Mouse (Mus musculus) intestine, embryonic 16.5 days (tissue): ENCODE results near the gene Stat5b. TPM values are rescaled to one million over a fixed set of nuclear protein-coding genes. Genes with fewer than 3 reads are reported as not detected.

ENCODE experiments used
- ATAC-seq: fragments of 200-750 bp; cut with Nextera tagmentation; 2 replicates; pipeline ENCODE4 v1.8.0; 2017; ENCODE audit warnings: moderate TSS enrichment, moderate library complexity
- H3K27ac ChIP-seq: fragments of 300-500 bp; sonication (generic); 2 replicates; pipeline ENCODE4 v1.5.1; 2014; ENCODE audit warnings: mild to moderate bottlenecking, low read length
- H3K27me3 ChIP-seq: fragments of 300-500 bp; sonication (generic); replicated peaks from 2 replicates; pipeline ENCODE4 v1.6.1; 2014; ENCODE audit warnings: low read length, control low read depth, mixed read lengths; ENCODE audit not compliant: control insufficient read depth, insufficient read depth
- H3K36me3 ChIP-seq: fragments of 300-500 bp; sonication (generic); 2 replicates; pipeline ENCODE4 v1.6.1; 2014; ENCODE audit warnings: low read length, control low read depth; ENCODE audit not compliant: control insufficient read depth, insufficient read depth
- H3K4me1 ChIP-seq: fragments of 300-500 bp; sonication (generic); 2 replicates; pipeline ENCODE4 v1.6.1; 2014; ENCODE audit warnings: low read length, control low read depth, mixed read lengths; ENCODE audit not compliant: control insufficient read depth, insufficient read depth
- H3K4me2 ChIP-seq: fragments of 300-500 bp; sonication (generic); 2 replicates; pipeline ENCODE4 v1.6.1; 2014; ENCODE audit warnings: low read depth, low read length, control low read depth
- H3K4me3 ChIP-seq: fragments of 300-500 bp; sonication (generic); 2 replicates; pipeline ENCODE4 v1.5.1; 2014; ENCODE audit warnings: mild to moderate bottlenecking, low read length
- H3K9ac ChIP-seq: fragments of 300-500 bp; sonication (generic); 2 replicates; pipeline ENCODE4 v1.6.1; 2014; ENCODE audit warnings: low read depth, low read length
- H3K9me3 ChIP-seq: fragments of 300-500 bp; sonication (generic); 2 replicates; pipeline ENCODE4 v1.6.1; 2016; ENCODE audit warnings: low read length, control low read depth; ENCODE audit not compliant: control insufficient read depth
- WGBS: fragments of 180-500 bp; shearing (Covaris S2); extraction: QIAGEN DNeasy Blood & Tissue Kit; methylation state at CpG from one replicate; pipeline ENCODE4 v1.1.7; 2014; 5-methylcytosine and 5-hydroxymethylcytosine counted together
- polyA plus RNA-seq: library from polyadenylated mRNA; unstranded; fragments of >200 nt; fragmentation: Nextera tagmentation; extraction: Ambion mirVana; gene quantifications from 2 replicates; pipeline ENCODE4 v1.2.1, GENCODE M21; 2015

Stat5b gene
- polyA plus RNA-seq, 1 experiment from 2014 or later: 22.8 TPM

- peaks cover 16% of the 10 kb centered on the region for H3K4me1 ChIP-seq
- no peaks in the 10 kb centered on the region for H3K36me3 ChIP-seq
- H3K9ac ChIP-seq: no peak overlapping the region
- H3K4me3 ChIP-seq: no peak overlapping the region
- H3K27me3 ChIP-seq: no peaks in the 10 kb centered on the region
- no peak for ATAC-seq
- H3K27ac ChIP-seq: no peak overlapping the region
- H3K9me3 ChIP-seq: no peaks in the 10 kb centered on the region
- 94% methylated on average over 4 of the region's 4 CpGs for WGBS
- H3K4me2 ChIP-seq: no peak overlapping the region
Observed at GRCm38 (mm10) chr11:100847572-100847971, 3.0 kb downstream of the Stat5b start.

- Histone ChIP-seq H3K4me2 (no peak overlapping the region), H3K4me3 (no peak overlapping the region), H3K9me3 (no peaks in the 10 kb centered on the region), H3K4me1 (peaks cover 11% of the 10 kb centered on the region), H3K27me3 (no peaks in the 10 kb centered on the region), H3K27ac (no peak overlapping the region), H3K9ac (no peak overlapping the region), H3K36me3 (no peaks in the 10 kb centered on the region)
- 84% methylated on average over 6 of the region's 6 CpGs for WGBS
- no peak for ATAC-seq
Observed at GRCm38 (mm10) chr11:100845793-100846192, 4.7 kb downstream of the Stat5b start.

- H3K9ac ChIP-seq: no peak overlapping the region
- 88% methylated on average over 4 of the region's 4 CpGs for WGBS
Observed at GRCm38 (mm10) chr11:100844121-100844520, 6.4 kb downstream of the Stat5b start.

GRCm38 (mm10) chr11:100843070-100843669 lies 7.4 kb downstream of the Stat5b start:
- Histone ChIP-seq H3K4me3 (no peak overlapping the region), H3K4me1 (peaks cover 3% of the 10 kb centered on the region), H3K9ac (no peak overlapping the region), H3K27ac (no peak overlapping the region), H3K9me3 (no peaks in the 10 kb centered on the region), H3K36me3 (no peaks in the 10 kb centered on the region), H3K4me2 (no peak overlapping the region), H3K27me3 (no peaks in the 10 kb centered on the region)
- no peak for ATAC-seq
- 91% methylated on average over 8 of the region's 8 CpGs for WGBS

More at GRCm38 (mm10) chr11:100844121-100844520, 6.4 kb downstream of the Stat5b start:
- Histone ChIP-seq H3K27ac (no peak overlapping the region), H3K27me3 (no peaks in the 10 kb centered on the region), H3K9me3 (no peaks in the 10 kb centered on the region), H3K4me3 (no peak overlapping the region), H3K36me3 (no peaks in the 10 kb centered on the region), H3K4me1 (peaks cover 7% of the 10 kb centered on the region), H3K4me2 (no peak overlapping the region)
- no peak for ATAC-seq

- no peak overlapping the region for H3K9ac ChIP-seq
- ATAC-seq: no peak
- no peaks in the 10 kb centered on the region for H3K9me3 ChIP-seq
- H3K27ac ChIP-seq: no peak overlapping the region
- WGBS: 65% methylated on average over 7 of the region's 7 CpGs
- no peak overlapping the region for H3K4me2 ChIP-seq
- no peak overlapping the region for H3K4me3 ChIP-seq
- peaks cover 3% of the 10 kb centered on the region; the same call in 1 of the 2 replicates for H3K4me1 ChIP-seq
- H3K27me3 ChIP-seq: no peaks in the 10 kb centered on the region
- H3K36me3 ChIP-seq: no peaks in the 10 kb centered on the region
Observed at GRCm38 (mm10) chr11:100842025-100842424, 8.5 kb downstream of the Stat5b start.

- Histone ChIP-seq H3K9me3 (no peaks in the 10 kb centered on the region), H3K4me2 (no peak overlapping the region), H3K4me3 (no peak overlapping the region), H3K36me3 (no peaks in the 10 kb centered on the region), H3K27ac (no peak overlapping the region), H3K4me1 (peaks cover 3% of the 10 kb centered on the region; the same call in 1 of the 2 replicates), H3K9ac (no peak overlapping the region), H3K27me3 (no peaks in the 10 kb centered on the region)
- 71% methylated on average over 12 of the region's 12 CpGs for WGBS
- ATAC-seq: no peak
Observed at GRCm38 (mm10) chr11:100840866-100841265, 9.7 kb downstream of the Stat5b start.

- WGBS: 56% methylated on average over 8 of the region's 8 CpGs
- Histone ChIP-seq H3K9me3 (no peaks in the 10 kb centered on the region), H3K4me3 (no peak overlapping the region), H3K27ac (no peak overlapping the region), H3K4me1 (peaks cover 5% of the 10 kb centered on the region), H3K4me2 (no peak overlapping the region), H3K36me3 (no peaks in the 10 kb centered on the region), H3K27me3 (no peaks in the 10 kb centered on the region), H3K9ac (no peak overlapping the region)
- ATAC-seq: no peak
Observed at GRCm38 (mm10) chr11:100839523-100839922, 11.0 kb downstream of the Stat5b start.

- WGBS: 95% methylated on average over 9 of the region's 9 CpGs
- no peak for ATAC-seq
- H3K4me1 ChIP-seq: peaks cover 6% of the 10 kb centered on the region
- H3K36me3 ChIP-seq: no peaks in the 10 kb centered on the region
- H3K9ac ChIP-seq: no peak overlapping the region
- H3K4me3 ChIP-seq: no peak overlapping the region
- H3K27ac ChIP-seq: no peak overlapping the region
- no peaks in the 10 kb centered on the region for H3K9me3 ChIP-seq
- H3K27me3 ChIP-seq: no peaks in the 10 kb centered on the region
- no peak overlapping the region for H3K4me2 ChIP-seq
Observed at GRCm38 (mm10) chr11:100838894-100839293, 11.6 kb downstream of the Stat5b start.

GRCm38 (mm10) chr11:100836923-100837702 lies 13.4 kb downstream of the Stat5b start:
- no peak overlapping the region for H3K9ac ChIP-seq
- H3K36me3 ChIP-seq: no peaks in the 10 kb centered on the region
- no peak for ATAC-seq
- no peak overlapping the region for H3K4me2 ChIP-seq
- no peaks in the 10 kb centered on the region for H3K9me3 ChIP-seq
- H3K27me3 ChIP-seq: no peaks in the 10 kb centered on the region
- H3K4me1 ChIP-seq: peaks cover 7% of the 10 kb centered on the region
- 73% methylated on average over 9 of the region's 9 CpGs for WGBS
- no peak overlapping the region for H3K27ac ChIP-seq
- no peak overlapping the region for H3K4me3 ChIP-seq
